Mouse (Mus musculus) kidney, embryonic 14.5 days (tissue): ENCODE results near the gene 6330409D20Rik. TPM values are rescaled to one million over a fixed set of nuclear protein-coding genes. Genes with fewer than 3 reads are reported as not detected.

Experiments used
- ATAC-seq: fragments of 200-750 bp; cut with Nextera tagmentation; 2 replicates; pipeline ENCODE4 v1.8.0; 2017; ENCODE audit warnings: moderate number of reproducible peaks, mild to moderate bottlenecking, moderate TSS enrichment, moderate library complexity; ENCODE audit not compliant: low FRiP score, low TSS enrichment
- H3K27ac ChIP-seq: fragments of 300-500 bp; sonication (generic); 2 replicates; pipeline ENCODE4 v1.5.1; 2014; ENCODE audit warnings: low read depth, mild to moderate bottlenecking, low read length, moderate library complexity, mixed read lengths
- H3K27me3 ChIP-seq: fragments of 300-500 bp; sonication (generic); 2 replicates; pipeline ENCODE4 v1.6.1; 2014; ENCODE audit warnings: mild to moderate bottlenecking, low read length; ENCODE audit not compliant: control insufficient read depth, insufficient read depth
- H3K36me3 ChIP-seq: fragments of 300-500 bp; sonication (generic); 2 replicates; pipeline ENCODE4 v1.6.1; 2014; ENCODE audit warnings: low read length, mixed read lengths; ENCODE audit not compliant: control insufficient read depth, insufficient read depth
- H3K4me1 ChIP-seq: fragments of 300-500 bp; sonication (generic); 2 replicates; pipeline ENCODE4 v1.6.1; 2014; ENCODE audit warnings: low read length, mixed read lengths; ENCODE audit not compliant: control insufficient read depth, insufficient read depth
- H3K4me2 ChIP-seq: fragments of 300-500 bp; sonication (generic); replicated peaks from 2 replicates; pipeline ENCODE4 v1.6.1; 2014; ENCODE audit warnings: low read depth, mild to moderate bottlenecking, low read length
- H3K4me3 ChIP-seq: fragments of 300-500 bp; sonication (generic); 2 replicates; pipeline ENCODE4 v1.5.1; 2014; ENCODE audit warnings: mild to moderate bottlenecking, low read length
- H3K9ac ChIP-seq: fragments of 300-500 bp; sonication (generic); 2 replicates; pipeline ENCODE4 v1.6.1; 2014; ENCODE audit warnings: low read depth, mild to moderate bottlenecking, low read length, moderate library complexity
- H3K9me3 ChIP-seq: fragments of 300-500 bp; sonication (generic); 2 replicates; pipeline ENCODE4 v1.6.1; 2016; ENCODE audit warnings: low read length; ENCODE audit not compliant: control insufficient read depth
- WGBS: fragments of 180-500 bp; shearing (Covaris S2); extraction: QIAGEN DNeasy Blood & Tissue Kit; methylation state at CpG from one replicate; pipeline ENCODE4 v1.1.7; 2014; 5-methylcytosine and 5-hydroxymethylcytosine counted together
- polyA plus RNA-seq: library from polyadenylated mRNA; unstranded; fragments of >200 nt; fragmentation: Nextera tagmentation; extraction: Ambion mirVana; gene quantifications from 2 replicates; pipeline ENCODE4 v1.2.1, GENCODE M21; 2014

6330409D20Rik gene
- polyA plus RNA-seq, 1 experiment from 2014 or later = not detected

GRCm38 (mm10) chr2:32722581-32722980 is 18.2 kb downstream of the 6330409D20Rik start:
- H3K27ac ChIP-seq = no peak overlapping the region
- peaks cover 3% of the 10 kb centered on the region; the same call in 1 of the 2 replicates for H3K4me1 ChIP-seq
- WGBS = 79% methylated on average over 3 of the region's 3 CpGs
- H3K9ac ChIP-seq = no peak overlapping the region
- no peaks in the 10 kb centered on the region for H3K27me3 ChIP-seq
- no peaks in the 10 kb centered on the region for H3K9me3 ChIP-seq
- H3K4me2 ChIP-seq = no peak overlapping the region
- H3K36me3 ChIP-seq = no peaks in the 10 kb centered on the region
- no peak overlapping the region for H3K4me3 ChIP-seq
- no peak for ATAC-seq

- Histone ChIP-seq H3K4me2 (peak overlapping the region; percentile 34), H3K4me1 (peaks cover 3% of the 10 kb centered on the region; the same call in 1 of the 2 replicates), H3K27ac (no peak overlapping the region), H3K9ac (peak overlapping the region; percentile 20; the same call in 1 of the 2 replicates), H3K4me3 (peak overlapping the region; percentile 17; the same call in 1 of the 2 replicates), H3K9me3 (no peaks in the 10 kb centered on the region), H3K36me3 (no peaks in the 10 kb centered on the region), H3K27me3 (no peaks in the 10 kb centered on the region)
- ATAC-seq = no peak
- WGBS = 41% methylated on average over 6 of the region's 6 CpGs
Observed at GRCm38 (mm10) chr2:32722046-32722445, 18.8 kb downstream of the 6330409D20Rik start.

- peak within 1 kb of the TSS; percentile 20; the same call in 1 of the 2 replicates for H3K9ac ChIP-seq
- peaks cover 3% of the 10 kb centered on the region; the same call in 1 of the 2 replicates for H3K4me1 ChIP-seq
- H3K27me3 ChIP-seq = no peaks in the 10 kb centered on the region
- 28% methylated on average over 8 of the region's 8 CpGs for WGBS
- no peaks in the 10 kb centered on the region for H3K9me3 ChIP-seq
- ATAC-seq = peak; percentile 70
- peak within 1 kb of the TSS; percentile 17; the same call in 1 of the 2 replicates for H3K4me3 ChIP-seq
- H3K4me2 ChIP-seq = peak within 1 kb of the TSS; percentile 34
- H3K36me3 ChIP-seq = no peaks in the 10 kb centered on the region
- peak within 1 kb of the TSS; percentile 24; the same call in 1 of the 2 replicates for H3K27ac ChIP-seq
Observed at GRCm38 (mm10) chr2:32720681-32721229, 20.1 kb downstream of the 6330409D20Rik start, which contains the start of gene Sh2d3c. Gene Sh2d3c (plus strand): TSS chr2:32721055.

GRCm38 (mm10) chr2:32720053-32720452 is 20.8 kb downstream of the 6330409D20Rik start:
- Histone ChIP-seq H3K27ac (no peak overlapping the region), H3K27me3 (no peaks in the 10 kb centered on the region), H3K4me1 (peaks cover 3% of the 10 kb centered on the region; the same call in 1 of the 2 replicates), H3K9ac (no peak overlapping the region), H3K9me3 (no peaks in the 10 kb centered on the region), H3K36me3 (no peaks in the 10 kb centered on the region), H3K4me3 (no peak overlapping the region), H3K4me2 (no peak overlapping the region)
- WGBS = 86% methylated on average over 3 of the region's 3 CpGs
- ATAC-seq = no peak

- H3K4me1 ChIP-seq = peaks cover 5% of the 10 kb centered on the region; the same call in 1 of the 2 replicates
- no peak overlapping the region for H3K27ac ChIP-seq
- no peak for ATAC-seq
- WGBS = 58% methylated on average over 9 of the region's 9 CpGs
- H3K36me3 ChIP-seq = no peaks in the 10 kb centered on the region
- H3K9ac ChIP-seq = no peak overlapping the region
- no peak overlapping the region for H3K4me3 ChIP-seq
- H3K27me3 ChIP-seq = no peaks in the 10 kb centered on the region
- no peak overlapping the region for H3K4me2 ChIP-seq
- H3K9me3 ChIP-seq = no peaks in the 10 kb centered on the region
Observed at GRCm38 (mm10) chr2:32718761-32719160, 22.1 kb downstream of the 6330409D20Rik start.

- Histone ChIP-seq H3K9me3 (no peaks in the 10 kb centered on the region), H3K27me3 (no peaks in the 10 kb centered on the region), H3K9ac (0 out of 2 replicates have a peak overlapping the region, but pooled peaks have one; percentile 23), H3K4me3 (no peak overlapping the region), H3K36me3 (peaks cover 15% of the 10 kb centered on the region), H3K27ac (no peak overlapping the region), H3K4me1 (peaks cover 12% of the 10 kb centered on the region), H3K4me2 (no peak overlapping the region)
- WGBS = 67% methylated on average over 4 of the region's 4 CpGs
- ATAC-seq = no peak
Observed at GRCm38 (mm10) chr2:32714987-32715425, 25.8 kb downstream of the 6330409D20Rik start.

- ATAC-seq = no peak
- H3K27me3 ChIP-seq = no peaks in the 10 kb centered on the region
- H3K4me2 ChIP-seq = peak overlapping the region; percentile 59; the same call in 1 of the 2 replicates
- H3K9ac ChIP-seq = 0 out of 2 replicates have a peak overlapping the region, but pooled peaks have one; percentile 23
- H3K36me3 ChIP-seq = peaks cover 22% of the 10 kb centered on the region
- 49% methylated on average over 11 of the region's 11 CpGs for WGBS
- no peaks in the 10 kb centered on the region for H3K9me3 ChIP-seq
- no peak overlapping the region for H3K4me3 ChIP-seq
- H3K4me1 ChIP-seq = peaks cover 12% of the 10 kb centered on the region
- H3K27ac ChIP-seq = peak overlapping the region; percentile 97; the same call in 1 of the 2 replicates
Observed at GRCm38 (mm10) chr2:32714117-32714986, 26.5 kb downstream of the 6330409D20Rik start.

GRCm38 (mm10) chr2:32712934-32713817 is 27.6 kb downstream of the 6330409D20Rik start, which contains the start of gene Cdk9:
Gene Cdk9 (minus strand): TSS chr2:32713076.
- Histone ChIP-seq H3K9ac (peak within 1 kb of the TSS; percentile 88), H3K4me3 (peak within 1 kb of the TSS; percentile 89), H3K4me2 (peak within 1 kb of the TSS; percentile 59), H3K36me3 (peaks cover 31% of the 10 kb centered on the region), H3K27me3 (no peaks in the 10 kb centered on the region), H3K9me3 (no peaks in the 10 kb centered on the region), H3K27ac (peak within 1 kb of the TSS; percentile 97), H3K4me1 (peaks cover 12% of the 10 kb centered on the region)
- peak; percentile 88 for ATAC-seq
- under 1% methylated on average over 44 of the region's 79 CpGs for WGBS
